Mouse (Mus musculus) embryonic facial prominence, embryonic 13.5 days (tissue): ENCODE measurements around the gene Smurf1. TPM values are rescaled to one million over a fixed set of nuclear protein-coding genes. Genes with fewer than 3 reads are reported as not detected.

Source experiments
- ATAC-seq: fragments of 200-750 bp; cut with Nextera tagmentation; 2 replicates; pipeline ENCODE4 v1.8.0; 2017; ENCODE audit warnings: low read depth; ENCODE audit not compliant: insufficient number of reproducible peaks, insufficient read depth, low FRiP score, low TSS enrichment
- H3K27ac ChIP-seq: fragments of 300-500 bp; sonication (generic); 2 replicates; pipeline ENCODE4 v1.5.1; 2015; ENCODE audit warnings: moderate library complexity, mild to moderate bottlenecking, inconsistent platforms
- H3K27me3 ChIP-seq: fragments of 300-500 bp; sonication (generic); 2 replicates; pipeline ENCODE4 v1.6.1; 2015; ENCODE audit warnings: mild to moderate bottlenecking, inconsistent platforms
- H3K36me3 ChIP-seq: fragments of 300-500 bp; sonication (generic); 2 replicates; pipeline ENCODE4 v1.6.1; 2015; ENCODE audit warnings: mild to moderate bottlenecking, inconsistent platforms
- H3K4me1 ChIP-seq: fragments of 300-500 bp; sonication (generic); 2 replicates; pipeline ENCODE4 v1.6.1; 2015; ENCODE audit warnings: inconsistent platforms
- H3K4me2 ChIP-seq: fragments of 300-500 bp; sonication (generic); 2 replicates; pipeline ENCODE4 v1.6.1; 2015; ENCODE audit warnings: moderate library complexity, mild to moderate bottlenecking, inconsistent platforms
- H3K4me3 ChIP-seq: fragments of 300-500 bp; sonication (generic); 2 replicates; pipeline ENCODE4 v1.5.1; 2015; ENCODE audit warnings: mild to moderate bottlenecking, inconsistent platforms
- H3K9ac ChIP-seq: fragments of 300-500 bp; sonication (generic); 2 replicates; pipeline ENCODE4 v1.6.1; 2015; ENCODE audit warnings: mild to moderate bottlenecking, inconsistent platforms
- H3K9me3 ChIP-seq: fragments of 300-500 bp; sonication (generic); 2 replicates; pipeline ENCODE4 v1.6.1; 2016; ENCODE audit warnings: inconsistent platforms
- WGBS: fragments of 180-500 bp; shearing (Covaris S2); methylation state at CpG from one replicate; pipeline ENCODE4 v1.1.7; 2015; ENCODE audit warnings: mixed read lengths; 5-methylcytosine and 5-hydroxymethylcytosine counted together
- polyA plus RNA-seq: library from polyadenylated mRNA; unstranded; fragments of >200 nt; fragmentation: Nextera tagmentation; extraction: Ambion mirVana; gene quantifications from 2 replicates; pipeline ENCODE4 v1.2.1, GENCODE M21; 2015

Smurf1 gene
- polyA plus RNA-seq, 1 experiment from 2014 or later, result 18.0 TPM

GRCm38 (mm10) chr5:144933486-144933885 lies 32.2 kb downstream of the Smurf1 start:
- 87% methylated on average over 4 of the region's 4 CpGs for WGBS
- Histone ChIP-seq H3K36me3 (no peaks in the 10 kb centered on the region), H3K4me2 (no peak overlapping the region), H3K27ac (no peak overlapping the region), H3K4me1 (peaks cover 51% of the 10 kb centered on the region), H3K4me3 (no peak overlapping the region), H3K9me3 (no peaks in the 10 kb centered on the region), H3K27me3 (no peaks in the 10 kb centered on the region), H3K9ac (no peak overlapping the region)
- no peak for ATAC-seq

GRCm38 (mm10) chr5:144931841-144932240 lies 33.8 kb downstream of the Smurf1 start:
- Histone ChIP-seq H3K36me3 (no peaks in the 10 kb centered on the region), H3K27me3 (no peaks in the 10 kb centered on the region), H3K4me3 (no peak overlapping the region), H3K9me3 (no peaks in the 10 kb centered on the region), H3K9ac (no peak overlapping the region), H3K27ac (no peak overlapping the region), H3K4me1 (peaks cover 46% of the 10 kb centered on the region), H3K4me2 (no peak overlapping the region)
- WGBS, result 92% methylated on average over 5 of the region's 5 CpGs
- ATAC-seq, result no peak

GRCm38 (mm10) chr5:144928856-144929713 lies 36.6 kb downstream of the Smurf1 start:
- Histone ChIP-seq H3K4me2 (no peak overlapping the region), H3K27ac (no peak overlapping the region), H3K9ac (no peak overlapping the region), H3K4me1 (peaks cover 27% of the 10 kb centered on the region), H3K36me3 (no peaks in the 10 kb centered on the region), H3K27me3 (no peaks in the 10 kb centered on the region), H3K9me3 (no peaks in the 10 kb centered on the region), H3K4me3 (no peak overlapping the region)
- no peak for ATAC-seq
- 65% methylated on average over 11 of the region's 11 CpGs for WGBS

GRCm38 (mm10) chr5:144926275-144926674 lies 39.4 kb downstream of the Smurf1 start:
- Histone ChIP-seq H3K27me3 (no peaks in the 10 kb centered on the region), H3K4me2 (no peak overlapping the region), H3K9me3 (no peaks in the 10 kb centered on the region), H3K9ac (no peak overlapping the region), H3K27ac (no peak overlapping the region), H3K36me3 (no peaks in the 10 kb centered on the region), H3K4me3 (no peak overlapping the region), H3K4me1 (peaks cover 42% of the 10 kb centered on the region)
- WGBS, result 92% methylated on average over 2 of the region's 2 CpGs
- ATAC-seq, result no peak

GRCm38 (mm10) chr5:144923351-144923750 lies 42.3 kb downstream of the Smurf1 start:
- 51% methylated on average over 6 of the region's 6 CpGs for WGBS
- H3K27ac ChIP-seq, result no peak overlapping the region
- ATAC-seq, result no peak
- no peaks in the 10 kb centered on the region for H3K36me3 ChIP-seq
- H3K4me3 ChIP-seq, result no peak overlapping the region
- H3K9me3 ChIP-seq, result no peaks in the 10 kb centered on the region
- H3K4me2 ChIP-seq, result no peak overlapping the region
- H3K27me3 ChIP-seq, result no peaks in the 10 kb centered on the region
- peaks cover 39% of the 10 kb centered on the region for H3K4me1 ChIP-seq
- no peak overlapping the region for H3K9ac ChIP-seq

GRCm38 (mm10) chr5:144919790-144920189 lies 45.9 kb downstream of the Smurf1 start:
- 84% methylated on average over 8 of the region's 8 CpGs for WGBS
- Histone ChIP-seq H3K36me3 (no peaks in the 10 kb centered on the region), H3K27ac (no peak overlapping the region), H3K9ac (no peak overlapping the region), H3K9me3 (no peaks in the 10 kb centered on the region), H3K4me3 (no peak overlapping the region), H3K27me3 (no peaks in the 10 kb centered on the region), H3K4me1 (peaks cover 54% of the 10 kb centered on the region), H3K4me2 (no peak overlapping the region)
- ATAC-seq, result no peak

GRCm38 (mm10) chr5:144919194-144919593 lies 46.5 kb downstream of the Smurf1 start:
- Histone ChIP-seq H3K27me3 (no peaks in the 10 kb centered on the region), H3K9me3 (no peaks in the 10 kb centered on the region), H3K36me3 (no peaks in the 10 kb centered on the region), H3K9ac (no peak overlapping the region), H3K27ac (no peak overlapping the region), H3K4me2 (no peak overlapping the region), H3K4me1 (peaks cover 57% of the 10 kb centered on the region), H3K4me3 (no peak overlapping the region)
- no peak for ATAC-seq
- 75% methylated on average over 9 of the region's 9 CpGs for WGBS

- Histone ChIP-seq H3K9ac (no peak overlapping the region), H3K9me3 (no peaks in the 10 kb centered on the region), H3K4me1 (peaks cover 55% of the 10 kb centered on the region), H3K4me3 (no peak overlapping the region), H3K4me2 (no peak overlapping the region), H3K36me3 (no peaks in the 10 kb centered on the region), H3K27me3 (no peaks in the 10 kb centered on the region), H3K27ac (no peak overlapping the region)
- 78% methylated on average over 8 of the region's 8 CpGs for WGBS
- ATAC-seq, result no peak
Observed at GRCm38 (mm10) chr5:144918204-144918603, 47.4 kb downstream of the Smurf1 start.

GRCm38 (mm10) chr5:144917172-144917571 lies 48.5 kb downstream of the Smurf1 start:
- H3K9me3 ChIP-seq, result no peaks in the 10 kb centered on the region
- no peaks in the 10 kb centered on the region for H3K36me3 ChIP-seq
- no peak for ATAC-seq
- 89% methylated on average over 6 of the region's 6 CpGs for WGBS
- no peak overlapping the region for H3K9ac ChIP-seq
- H3K27ac ChIP-seq, result no peak overlapping the region
- no peaks in the 10 kb centered on the region for H3K27me3 ChIP-seq
- no peak overlapping the region for H3K4me2 ChIP-seq
- no peak overlapping the region for H3K4me3 ChIP-seq
- H3K4me1 ChIP-seq, result peaks cover 57% of the 10 kb centered on the region

GRCm38 (mm10) chr5:144915828-144916227 lies 49.8 kb downstream of the Smurf1 start:
- H3K4me2 ChIP-seq, result no peak overlapping the region
- peaks cover 49% of the 10 kb centered on the region for H3K4me1 ChIP-seq
- no peak overlapping the region for H3K27ac ChIP-seq
- no peaks in the 10 kb centered on the region for H3K9me3 ChIP-seq
- no peaks in the 10 kb centered on the region for H3K36me3 ChIP-seq
- WGBS, result 73% methylated on average over 5 of the region's 5 CpGs
- no peak overlapping the region for H3K4me3 ChIP-seq
- H3K27me3 ChIP-seq, result no peaks in the 10 kb centered on the region
- H3K9ac ChIP-seq, result no peak overlapping the region
- ATAC-seq, result no peak

- no peak for ATAC-seq
- H3K27ac ChIP-seq, result no peak overlapping the region
- no peaks in the 10 kb centered on the region for H3K36me3 ChIP-seq
- no peaks in the 10 kb centered on the region for H3K9me3 ChIP-seq
- H3K9ac ChIP-seq, result 0 out of 2 replicates have a peak overlapping the region, but pooled peaks have one; percentile 40
- H3K27me3 ChIP-seq, result no peaks in the 10 kb centered on the region
- peaks cover 47% of the 10 kb centered on the region for H3K4me1 ChIP-seq
- no peak overlapping the region for H3K4me3 ChIP-seq
- 55% methylated on average over 7 of the region's 7 CpGs for WGBS
- no peak overlapping the region; the same call in 1 of the 2 replicates for H3K4me2 ChIP-seq
Observed at GRCm38 (mm10) chr5:144914433-144914906, 51.2 kb downstream of the Smurf1 start.

- 91% methylated on average over 16 of the region's 16 CpGs for WGBS
- Histone ChIP-seq H3K4me3 (no peak overlapping the region), H3K4me1 (peaks cover 41% of the 10 kb centered on the region), H3K9ac (no peak overlapping the region), H3K36me3 (no peaks in the 10 kb centered on the region), H3K27ac (no peak overlapping the region), H3K27me3 (no peaks in the 10 kb centered on the region), H3K4me2 (no peak overlapping the region), H3K9me3 (no peaks in the 10 kb centered on the region)
- ATAC-seq, result no peak
Observed at GRCm38 (mm10) chr5:144913923-144914322, 51.7 kb downstream of the Smurf1 start.
